Mouse (Mus musculus): Measurements from ENCODE around the gene B4galt3.
"Not testable (repeated sequence)": the region's sequence is repeated elsewhere in the genome, so short reads cannot be mapped to it uniquely, and the experiment has no call there.

B4galt3 gene

GRCm38 (mm10) chr1:171286517-171286916, 16.4 kb downstream of the B4galt3 start:
- DNase-seq = peak in 1 of 2 experiments; percentile 24

- peak; percentile 96 to 97 for DNase-seq
Measured at GRCm38 (mm10) chr1:171287136-171288081, 17.3 kb downstream of the B4galt3 start, which contains the start of gene Usp21. Usp21 (minus strand) TSS chr1:171287991.

GRCm38 (mm10) chr1:171288328-171288727, 18.2 kb downstream of the B4galt3 start:
- no peak for DNase-seq

- DNase-seq = no peak
Measured at GRCm38 (mm10) chr1:171293351-171293750, 23.2 kb downstream of the B4galt3 start.

- no peak for DNase-seq
Measured at GRCm38 (mm10) chr1:171293906-171294297, 23.8 kb downstream of the B4galt3 start.

- DNase-seq = peak; percentile 85 to 88
Measured at GRCm38 (mm10) chr1:171294298-171295062, 24.4 kb downstream of the B4galt3 start, which contains the start of gene Ufc1. Ufc1 (minus strand) TSS chr1:171295024.

GRCm38 (mm10) chr1:171295063-171295402, 24.9 kb downstream of the B4galt3 start:
- DNase-seq = no peak

GRCm38 (mm10) chr1:171298226-171298625, 28.1 kb downstream of the B4galt3 start:
- no peak for DNase-seq

- DNase-seq = not testable (repeated sequence)
Measured at GRCm38 (mm10) chr1:171306157-171306556, 36.0 kb downstream of the B4galt3 start.

GRCm38 (mm10) chr1:171309321-171309720, 39.2 kb downstream of the B4galt3 start:
- no peak for DNase-seq

GRCm38 (mm10) chr1:171319748-171320147, 49.6 kb downstream of the B4galt3 start:
- peak in 1 of 2 experiments; percentile 36 for DNase-seq

- DNase-seq = peak; percentile 74 to 87
Measured at GRCm38 (mm10) chr1:171320151-171320550, 50.0 kb downstream of the B4galt3 start.

GRCm38 (mm10) chr1:171321415-171321814, 51.3 kb downstream of the B4galt3 start:
- peak; percentile 35 to 40 for DNase-seq

GRCm38 (mm10) chr1:171322012-171322411, 51.9 kb downstream of the B4galt3 start:
- no peak for DNase-seq

- DNase-seq = no peak
Measured at GRCm38 (mm10) chr1:171325571-171325970, 55.4 kb downstream of the B4galt3 start.
